Mouse (Mus musculus) right cerebral cortex, postnatal 4 days (tissue): ENCODE data around the gene Ptpn23.
A peak's percentile ranks its signal among the peaks of the same experiment; 100 is the strongest.
"Not testable (repeated sequence)": the region's sequence is repeated elsewhere in the genome, so short reads cannot be mapped to it uniquely, and the experiment has no call there.

Experiments
- DNase-seq: peaks from one replicate; pipeline ENCODE4 v3.0.0-alpha.2; 2022

Ptpn23 gene

DNA sequence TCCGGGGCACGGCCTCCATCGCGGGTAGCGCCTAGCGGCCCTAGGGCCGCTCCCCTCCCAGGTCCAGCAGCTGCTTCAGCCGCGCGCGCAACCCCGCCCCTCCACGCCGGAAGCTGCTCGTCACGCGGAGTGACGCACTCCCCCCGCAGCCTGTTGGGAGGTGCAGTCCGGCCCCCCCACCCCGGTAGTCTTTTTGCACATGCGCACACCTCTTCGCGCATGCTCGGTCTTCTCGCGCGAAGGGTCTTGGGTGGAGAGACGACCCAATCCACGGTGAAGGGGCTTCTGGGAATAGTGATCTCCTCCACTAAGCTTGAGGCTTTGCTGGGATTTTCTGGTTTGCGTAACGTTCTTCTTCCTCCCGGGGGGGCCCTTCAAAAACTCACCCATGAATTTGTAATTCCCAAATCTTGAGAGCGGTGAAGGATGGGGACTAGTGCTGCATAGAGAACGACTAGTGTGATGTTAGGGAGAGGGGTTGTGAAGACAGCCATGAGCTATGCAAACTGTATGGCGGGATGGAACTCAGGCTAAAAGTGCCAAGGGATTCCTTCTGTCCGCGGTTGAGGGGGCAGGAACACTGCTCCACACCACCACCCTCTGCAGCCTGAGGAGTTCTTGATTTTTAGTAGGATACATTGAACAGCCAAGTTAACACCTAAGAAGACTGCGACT lies at the start of gene Ptpn23:
Ptpn23 (minus strand) TSS at position 115 of the 675 bp plus-strand sequence.
- DNase-seq: peak; percentile 93

DNA sequence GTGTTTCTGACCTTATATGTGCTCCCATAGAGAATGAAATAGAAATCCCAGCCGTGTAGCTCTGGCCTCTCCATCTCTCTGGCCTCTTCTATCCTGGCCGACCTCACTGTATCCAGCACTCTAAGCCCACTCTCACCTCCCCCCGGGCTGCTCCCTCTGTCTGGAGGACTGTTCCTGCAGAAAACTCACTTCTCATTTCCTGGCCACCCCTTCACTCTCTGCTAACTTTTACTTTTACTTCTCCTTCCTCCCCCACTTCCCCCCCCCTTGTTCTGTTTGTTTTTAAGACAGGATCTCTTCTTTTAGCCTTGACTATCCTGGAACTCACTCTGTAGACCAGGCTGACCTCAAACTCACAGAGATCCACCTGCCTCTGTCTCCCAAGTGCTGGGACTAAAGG lies 44.5 kb upstream of the Ptpn23 start:
- DNase-seq: no peak

DNA sequence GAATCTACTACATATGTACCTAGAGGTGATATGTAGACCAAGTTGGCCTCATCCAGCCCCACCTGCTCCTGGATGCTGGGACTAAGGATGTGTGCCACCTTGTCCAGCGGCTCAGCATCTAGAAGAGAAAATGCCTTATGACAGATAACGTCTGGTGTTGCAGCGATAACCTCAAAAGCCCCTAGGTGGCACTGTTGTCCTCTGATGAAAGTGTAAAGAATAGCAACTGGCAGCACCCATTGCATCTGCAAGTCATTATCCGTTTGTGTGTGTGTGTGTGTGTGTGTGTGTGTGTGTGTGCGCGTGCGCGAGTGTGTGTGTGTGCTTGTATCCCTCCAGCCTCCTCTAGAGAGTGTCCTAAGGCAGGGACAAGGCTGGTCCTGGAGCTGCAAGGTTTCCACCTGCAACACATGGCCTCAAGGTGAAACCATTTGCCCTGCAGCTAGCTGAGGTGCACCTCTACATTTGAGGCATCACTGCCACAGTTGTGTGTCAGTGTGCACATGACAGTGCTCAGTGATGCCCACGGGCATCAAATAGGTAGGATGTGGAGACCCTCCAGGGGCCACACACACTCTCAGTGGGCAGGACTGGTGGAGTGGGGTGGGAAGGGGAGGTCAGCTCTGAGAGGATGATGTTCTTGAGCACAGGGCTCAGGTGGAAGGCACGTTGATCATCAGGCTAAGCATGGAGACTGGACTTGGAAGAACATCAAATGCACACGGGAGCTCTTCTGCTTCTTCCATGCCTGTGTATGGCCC lies 41.0 kb upstream of the Ptpn23 start:
- DNase-seq: peak; percentile 72

DNA sequence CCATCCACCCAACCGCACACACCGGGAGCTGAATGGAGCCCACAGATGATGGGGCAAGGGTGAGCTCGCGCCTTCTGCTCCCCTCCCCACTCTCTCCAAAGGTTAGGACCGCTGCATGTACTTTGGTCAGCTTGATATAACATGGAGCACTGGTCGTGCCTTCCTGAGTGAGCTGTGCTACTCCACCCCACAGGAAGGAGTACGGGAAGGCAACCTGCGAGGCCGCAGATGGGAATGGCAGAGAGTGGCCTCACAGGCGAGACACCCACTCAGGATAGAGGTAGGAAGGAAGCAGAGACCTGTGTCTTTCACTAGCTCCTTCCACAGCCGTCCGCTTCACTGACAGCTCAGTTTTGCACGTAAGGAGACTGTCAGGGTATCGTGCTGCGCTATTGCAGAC lies 40.3 kb upstream of the Ptpn23 start:
- no peak for DNase-seq

DNA sequence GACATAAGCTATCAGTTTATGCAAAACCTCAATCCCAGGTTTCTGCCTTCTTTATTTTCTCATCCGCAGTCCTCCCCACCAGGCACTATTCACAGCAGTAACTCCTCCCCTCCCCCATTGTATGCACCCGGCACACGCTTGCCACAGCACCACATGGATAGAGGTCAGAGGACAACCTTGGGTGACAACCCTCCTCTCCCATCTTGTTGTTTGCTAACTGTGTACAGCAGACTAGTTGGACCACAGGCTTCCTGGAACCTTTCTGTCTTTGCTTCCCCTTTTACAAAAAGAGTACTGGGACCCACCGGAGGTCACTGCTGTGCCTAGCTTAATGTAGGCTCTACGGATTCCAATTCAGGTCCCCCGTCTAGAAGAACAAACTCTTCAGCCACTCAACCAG lies 32.5 kb upstream of the Ptpn23 start:
- DNase-seq: no peak

DNA sequence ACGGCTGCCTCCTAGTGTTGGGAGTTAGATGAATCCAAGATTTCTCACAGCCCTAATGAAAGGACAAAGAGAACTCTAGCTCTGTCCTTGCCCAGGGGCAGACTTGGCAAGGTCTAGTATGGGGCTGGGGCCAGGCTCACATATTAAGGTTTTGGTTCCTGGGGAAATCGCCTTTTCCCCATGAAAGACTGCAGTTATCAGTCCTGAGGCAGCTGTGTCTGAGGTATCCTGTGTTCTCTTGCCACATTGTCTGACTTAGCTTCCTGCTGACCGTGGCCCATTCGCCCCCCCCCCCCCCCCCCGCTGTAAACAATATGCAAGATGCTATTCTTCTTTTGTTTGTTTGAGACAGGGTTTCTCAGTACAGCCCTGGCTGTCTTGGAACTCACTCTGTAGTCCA lies 32.0 kb upstream of the Ptpn23 start:
- no peak for DNase-seq

DNA sequence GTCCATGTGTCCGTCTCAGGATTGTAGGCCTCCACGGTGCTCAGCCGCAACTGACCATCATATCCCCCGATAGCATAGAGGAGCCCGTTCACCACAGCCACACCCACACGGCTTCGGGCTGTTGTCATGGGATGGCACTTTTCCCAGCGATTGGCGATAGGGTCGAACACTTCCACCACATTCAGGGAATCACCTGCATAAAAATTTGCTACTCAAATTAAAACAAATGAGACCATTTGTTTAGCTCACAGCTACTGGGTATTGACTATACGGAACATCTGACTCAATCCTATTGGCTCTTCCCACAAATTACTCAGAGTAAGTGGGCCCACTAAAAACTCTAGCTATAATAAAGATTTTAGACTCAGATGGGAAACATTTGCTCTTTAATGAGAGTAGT lies 28.0 kb upstream of the Ptpn23 start:
- DNase-seq: no peak

DNA sequence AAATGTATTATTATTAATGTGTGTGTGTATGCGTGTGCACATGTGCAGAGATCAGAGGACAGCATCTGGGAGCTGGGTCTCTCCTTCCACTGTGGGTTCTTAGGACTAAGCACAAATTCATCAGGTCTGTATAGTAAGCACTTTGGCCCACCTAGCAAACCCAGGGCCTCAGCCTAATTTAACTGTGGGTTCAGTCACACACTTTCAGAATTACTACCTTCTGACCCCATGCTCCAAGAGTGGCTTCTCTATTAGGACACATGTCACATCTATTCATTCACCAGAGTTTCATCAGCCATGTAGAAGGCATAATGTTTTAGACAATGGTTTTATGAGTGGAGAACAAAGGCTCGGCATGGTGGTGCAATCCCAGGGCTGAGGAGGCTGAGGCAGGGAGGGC lies 25.0 kb upstream of the Ptpn23 start:
- DNase-seq: no peak

DNA sequence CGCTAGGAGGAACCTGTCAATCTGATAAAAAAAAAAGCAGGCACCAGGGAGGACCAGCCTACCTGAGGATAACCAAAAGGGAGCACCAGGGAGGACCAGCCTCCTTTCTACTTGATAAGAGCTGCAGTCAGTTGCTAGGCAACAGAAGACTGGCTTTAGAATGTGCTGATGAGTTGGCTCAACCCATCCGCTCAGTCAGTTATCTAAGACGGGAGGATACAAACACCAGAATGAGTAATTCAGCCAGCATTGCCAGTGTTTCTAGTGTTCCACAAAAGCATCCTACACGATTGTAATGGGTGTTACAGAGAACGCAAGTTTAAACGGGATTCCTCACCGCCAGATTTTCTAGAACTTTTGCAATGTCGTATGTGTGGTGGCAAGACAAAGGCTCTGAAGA lies 23.2 kb upstream of the Ptpn23 start:
- no peak for DNase-seq

DNA sequence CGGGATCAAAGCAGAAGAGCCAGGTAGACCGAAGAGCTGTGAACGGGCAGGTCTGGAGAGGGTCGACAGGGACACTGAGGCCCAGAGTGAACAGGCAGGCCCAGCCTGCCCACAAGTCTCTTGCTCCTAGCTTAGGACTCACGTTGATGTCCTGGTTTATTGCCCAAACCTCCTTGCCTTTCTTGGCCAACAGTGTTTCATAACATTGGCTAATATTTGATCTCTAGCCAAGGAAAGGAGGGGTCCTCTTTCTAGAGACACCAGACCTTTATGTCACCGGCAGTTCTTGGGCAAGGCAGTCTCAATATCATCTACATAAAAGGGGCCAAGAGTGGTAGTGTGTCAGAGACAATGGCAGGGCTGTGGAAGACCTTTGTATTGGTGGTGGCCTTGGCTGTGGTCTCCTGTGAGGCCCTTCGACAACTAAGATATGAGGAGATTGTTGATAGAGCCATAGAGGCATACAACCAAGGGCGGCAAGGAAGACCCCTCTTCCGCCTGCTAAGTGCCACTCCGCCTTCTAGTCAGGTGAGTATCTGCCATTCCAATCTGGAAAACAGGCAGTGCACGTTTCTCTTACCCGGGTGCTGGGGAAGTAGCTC lies 11.6 kb upstream of the Ptpn23 start, which contains the start of gene Ngp:
Ngp (plus strand) TSS at position 237 of the 602 bp plus-strand sequence.
- DNase-seq: no peak

DNA sequence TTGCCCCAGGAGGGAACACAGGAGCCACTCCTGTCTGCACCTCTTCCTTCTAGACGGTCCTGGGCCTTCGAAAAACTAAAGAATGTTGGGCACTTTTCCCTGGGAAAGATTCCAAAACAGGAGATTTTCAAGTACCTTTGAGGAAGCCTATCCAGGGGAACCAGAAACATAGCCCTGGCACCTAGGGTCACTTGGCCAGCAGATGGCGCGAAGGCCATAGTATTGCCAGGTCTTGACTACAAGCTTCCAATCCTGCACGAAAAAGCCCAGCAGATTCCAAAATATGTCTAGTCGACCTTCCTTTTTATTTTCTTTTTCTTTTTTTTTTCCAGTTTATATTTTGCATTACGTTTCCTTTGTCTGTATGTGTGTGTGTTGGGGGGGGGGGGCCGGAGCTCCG lies 5.8 kb upstream of the Ptpn23 start:
- DNase-seq: peak; percentile 37

DNA sequence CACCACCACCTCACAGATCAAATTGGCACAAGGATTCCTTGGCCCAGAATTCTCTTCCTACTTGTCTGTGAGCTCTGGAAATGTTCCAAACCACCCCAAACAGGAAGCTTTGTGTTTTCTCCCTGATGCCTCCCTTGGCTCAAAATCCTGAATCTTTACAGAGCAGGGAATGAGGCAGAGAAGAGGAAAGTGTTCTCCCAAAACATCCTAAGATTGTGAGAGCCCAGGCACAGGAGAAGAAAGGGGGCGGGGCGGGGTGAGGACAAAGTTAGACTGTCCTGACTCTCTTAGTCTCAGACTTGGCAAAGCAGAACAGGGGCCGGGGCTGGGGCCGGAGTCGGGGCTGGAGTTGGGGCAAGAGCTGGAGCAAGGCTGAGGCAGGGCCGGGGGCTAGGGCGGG lies 4.9 kb upstream of the Ptpn23 start:
- DNase-seq: no peak

DNA sequence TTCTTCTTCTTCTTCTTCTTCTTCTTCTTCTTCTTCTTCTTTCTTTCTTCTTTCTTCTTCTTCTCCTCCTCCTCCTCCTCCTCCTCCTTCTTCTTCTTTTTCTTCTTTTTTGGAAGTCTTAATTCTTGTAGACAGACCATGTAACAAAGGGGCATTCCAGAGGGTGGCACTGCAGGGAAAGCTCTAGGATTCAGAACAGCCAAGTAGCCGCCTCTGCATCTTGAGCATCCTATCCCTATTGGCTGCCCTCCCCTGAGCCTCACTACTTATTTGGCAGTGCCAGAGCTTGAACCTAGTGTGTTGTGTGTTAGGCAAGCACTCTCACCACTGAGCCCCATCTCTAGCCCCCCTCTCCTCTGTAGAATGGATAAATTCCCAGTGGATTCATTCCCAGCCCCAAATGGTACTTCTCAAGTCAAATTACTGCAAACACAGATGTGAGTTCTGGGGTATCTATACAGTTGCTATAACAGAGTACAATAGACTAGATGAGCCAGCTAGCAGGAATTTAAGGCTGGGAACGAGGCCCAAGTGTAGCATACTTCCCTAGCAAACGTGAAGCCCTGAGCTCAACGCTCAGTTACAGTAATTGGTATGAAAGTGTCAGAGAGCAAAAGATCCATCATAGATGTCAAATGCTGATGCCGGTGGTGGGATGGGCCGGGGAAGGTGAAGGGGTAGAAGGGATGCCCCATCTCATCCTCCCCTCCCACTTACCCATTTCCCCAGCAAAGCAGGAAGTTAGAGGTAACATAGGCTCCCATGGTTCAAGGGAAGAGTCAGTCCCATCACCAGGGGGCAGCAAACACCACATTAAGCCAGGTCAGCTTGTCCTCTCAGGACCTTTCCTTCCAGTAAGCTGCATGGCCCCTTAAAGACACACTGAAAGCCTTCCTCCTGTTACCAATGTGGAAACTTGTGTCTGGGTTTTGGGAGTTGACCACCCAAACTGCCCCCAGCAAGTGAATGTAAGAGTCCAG lies 3.2 kb upstream of the Ptpn23 start:
- peak; percentile 77 for DNase-seq

DNA sequence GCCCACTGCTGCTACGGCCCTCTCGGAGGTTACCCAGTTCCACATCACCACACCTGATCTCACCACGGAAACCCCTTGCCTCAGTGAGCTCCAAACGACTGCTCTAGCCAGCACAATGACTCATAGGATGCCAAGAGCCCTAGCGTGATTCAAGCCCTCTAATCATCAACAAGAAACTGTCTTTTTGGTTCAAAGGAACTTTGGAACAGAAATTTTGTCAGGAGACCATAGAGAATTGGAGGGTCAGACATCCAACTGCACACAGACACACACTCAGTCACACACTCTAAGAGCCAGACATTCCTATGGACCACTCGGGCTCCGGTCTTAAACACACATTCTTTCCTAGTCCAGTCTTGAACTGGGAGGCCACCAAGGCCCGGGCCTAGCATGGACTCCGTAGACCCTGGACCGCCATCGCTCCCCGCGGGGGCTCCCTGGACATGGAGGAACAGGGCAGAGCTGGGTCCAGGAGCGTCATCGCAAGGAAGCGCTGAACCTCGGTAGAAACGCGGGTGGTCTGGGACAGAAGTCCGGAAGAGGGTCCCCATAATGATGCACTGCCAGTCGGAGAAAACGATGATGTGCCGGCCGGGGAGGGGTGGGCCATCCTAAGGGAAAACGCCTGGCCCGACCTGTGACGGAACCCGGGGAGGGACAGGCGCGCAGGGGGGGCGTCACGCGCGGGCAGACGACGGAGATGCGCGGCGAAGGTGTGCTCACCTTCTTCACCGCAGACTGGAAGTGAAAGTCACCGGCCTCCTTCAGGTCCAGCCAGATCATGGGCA lies 508 bp downstream of the Ptpn23 start:
- peak; percentile 42 for DNase-seq

DNA sequence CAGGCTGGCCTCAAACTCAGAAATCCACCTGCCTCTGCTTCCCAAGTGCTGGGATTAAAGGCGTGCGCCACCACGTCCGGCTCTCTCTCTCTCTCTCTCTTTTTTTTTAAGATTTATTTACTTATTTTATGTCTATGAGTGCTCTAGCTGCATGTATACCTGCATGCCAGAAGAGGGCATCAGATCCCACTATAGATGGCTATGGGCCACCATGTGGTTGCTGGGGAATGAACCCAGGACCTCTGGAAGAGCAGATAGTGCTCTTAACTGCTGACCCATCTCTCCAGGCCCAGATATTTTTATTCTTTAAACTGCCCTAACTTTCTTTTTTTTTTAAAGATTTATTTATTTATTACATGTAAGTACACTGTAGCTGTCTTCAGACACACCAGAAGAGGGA lies 4.8 kb downstream of the Ptpn23 start:
- not testable (repeated sequence) for DNase-seq

DNA sequence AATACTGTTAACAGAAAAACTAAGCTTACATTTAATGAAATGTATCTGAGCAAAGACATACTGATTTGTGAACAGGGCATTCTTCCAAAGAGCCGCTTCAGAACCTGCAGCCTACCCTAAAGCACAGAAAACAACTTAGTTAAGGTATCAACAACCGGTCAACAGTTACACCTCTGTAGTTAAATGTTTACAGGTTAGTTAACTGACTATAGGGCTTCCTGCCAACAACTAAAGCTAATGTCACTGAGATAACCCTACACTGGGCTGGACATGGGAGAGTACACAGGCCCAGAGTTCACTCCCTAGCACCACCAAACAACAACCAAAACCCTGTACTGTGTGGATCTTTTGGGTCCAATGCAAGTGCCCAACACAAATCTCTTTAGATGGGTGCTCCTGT lies 5.3 kb downstream of the Ptpn23 start:
- no peak for DNase-seq

DNA sequence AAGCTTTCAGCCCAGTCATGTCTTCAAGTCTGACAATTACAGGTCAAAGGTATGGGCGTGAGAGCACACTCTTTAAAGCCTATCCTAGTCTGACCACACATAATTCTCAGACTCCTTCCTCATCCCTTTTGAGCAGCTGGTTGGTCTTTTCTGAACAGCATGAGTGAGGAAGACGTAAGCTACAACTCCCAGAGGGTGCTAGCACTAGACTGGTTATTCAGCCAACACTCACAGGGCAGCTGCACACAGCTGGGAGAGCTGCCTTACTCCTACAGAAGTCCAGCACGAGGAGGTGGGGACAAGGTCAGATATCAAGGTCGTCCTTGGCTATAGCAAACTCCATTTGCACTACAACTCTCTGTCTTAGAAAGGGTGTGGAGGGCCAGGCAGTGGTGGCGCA lies 7.4 kb downstream of the Ptpn23 start:
- no peak for DNase-seq

DNA sequence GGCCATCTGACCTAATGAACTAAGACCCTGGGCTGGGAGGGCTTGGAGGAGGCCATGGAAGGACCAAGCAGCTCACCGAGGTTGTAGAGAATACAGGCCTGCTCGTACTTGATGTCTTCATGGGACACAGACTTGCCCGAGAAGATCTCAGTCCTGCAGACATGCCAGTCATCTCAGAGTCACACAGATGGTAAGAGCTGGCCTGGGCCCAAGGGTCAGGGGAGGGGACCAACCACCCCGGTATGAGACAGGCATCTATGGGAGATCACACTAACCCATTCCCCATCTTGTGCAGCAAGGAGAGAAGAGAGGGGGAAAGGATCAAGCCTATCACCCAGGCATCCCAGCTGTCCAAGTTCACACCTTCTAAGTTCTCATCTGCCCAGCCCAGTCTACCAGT lies 14.7 kb downstream of the Ptpn23 start:
- DNase-seq: no peak

DNA sequence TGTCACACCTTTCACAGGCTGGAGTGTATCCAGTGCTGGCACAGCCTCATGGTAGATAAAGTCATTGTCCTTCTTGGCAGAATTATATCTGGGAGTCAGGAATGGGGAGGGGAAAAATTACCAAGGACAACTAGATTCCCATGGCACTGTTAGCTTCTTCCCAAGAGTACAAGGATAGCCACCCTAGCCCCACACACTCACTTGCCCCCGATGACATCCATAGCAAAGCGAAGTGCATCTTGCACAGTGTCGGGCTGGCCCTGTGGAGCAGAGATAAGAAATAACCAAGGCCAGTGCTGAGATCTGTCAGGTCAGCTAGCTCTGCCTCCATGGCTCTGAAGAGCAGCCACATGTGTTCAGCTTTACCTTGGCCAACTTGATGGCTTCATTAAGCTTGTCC lies 17.2 kb downstream of the Ptpn23 start:
- no peak for DNase-seq

DNA sequence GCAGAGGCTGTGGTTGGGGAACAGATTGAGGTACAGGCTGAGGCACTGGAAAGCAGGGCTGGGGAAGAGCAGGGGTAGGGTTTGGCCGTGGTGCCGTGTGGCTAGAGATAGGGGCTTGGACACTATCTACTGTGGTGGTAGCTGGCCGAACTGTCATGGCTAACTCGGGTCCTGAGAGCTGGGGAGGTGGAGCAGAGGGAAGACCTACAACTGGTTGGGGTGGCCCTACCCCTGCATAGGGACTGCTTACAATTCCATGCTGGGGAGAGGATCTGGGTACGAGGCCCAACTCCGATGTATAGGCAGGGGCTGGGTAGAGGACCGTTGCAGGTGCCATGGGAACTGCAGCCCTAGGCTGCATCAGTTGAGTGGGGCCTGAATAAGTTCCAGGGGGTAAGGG lies 20.0 kb downstream of the Ptpn23 start:
- no peak for DNase-seq

DNA sequence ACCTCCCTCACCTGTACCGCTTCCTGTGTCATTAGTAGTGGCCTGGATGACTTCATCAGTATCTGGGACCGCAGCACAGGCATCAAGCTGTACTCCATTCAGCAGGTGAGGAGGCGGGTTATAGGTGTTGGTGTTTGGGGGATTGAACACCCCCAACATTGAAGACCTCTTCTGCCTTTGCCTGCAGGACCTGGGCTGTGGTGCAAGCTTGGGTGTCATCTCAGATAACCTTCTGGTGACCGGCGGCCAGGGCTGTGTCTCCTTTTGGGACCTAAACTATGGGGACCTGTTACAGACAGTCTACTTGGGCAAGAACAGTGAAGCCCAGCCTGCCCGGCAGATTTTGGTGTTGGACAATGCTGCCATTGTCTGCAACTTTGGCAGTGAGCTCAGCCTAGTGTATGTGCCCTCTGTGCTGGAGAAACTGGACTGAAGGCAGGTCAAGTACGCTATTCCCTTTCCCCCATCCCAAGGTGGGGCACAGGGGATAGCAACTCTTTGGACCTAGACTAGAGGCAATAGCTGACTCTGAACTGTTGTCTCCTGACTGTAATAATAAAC lies 23.6 kb downstream of the Ptpn23 start:
- DNase-seq: no peak

DNA sequence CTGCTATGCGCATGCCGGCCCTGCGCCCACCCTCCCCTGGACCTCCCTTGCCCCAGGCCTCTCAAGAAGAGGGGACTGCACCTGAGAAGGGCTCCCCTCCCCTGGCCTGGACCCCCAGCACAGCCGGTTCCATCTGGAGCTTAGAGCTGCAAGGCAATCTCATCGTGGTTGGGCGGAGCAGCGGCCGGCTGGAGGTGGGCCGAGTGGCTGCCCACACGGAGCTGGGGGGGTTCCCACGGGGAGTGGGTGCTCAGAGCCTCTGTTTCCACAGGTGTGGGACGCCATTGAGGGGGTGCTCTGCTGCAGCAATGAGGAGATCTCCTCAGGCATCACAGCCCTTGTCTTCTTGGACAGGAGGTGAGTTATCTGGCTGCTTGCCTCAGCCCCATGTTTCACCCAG lies 26.7 kb downstream of the Ptpn23 start:
- no peak for DNase-seq
